Mouse (Mus musculus): ENCODE results near the gene Senp6.

GRCm38 (mm10) chr9:80022821-80023220, 43.9 kb upstream of the Senp6 start:
- TF ChIP-seq POLR2AphosphoS5 (IDR thresholded peaks at IDR 0.05; ENCODE audit: insufficient replicate concordance, low read depth, low read length), result no peak
- no peak for TF ChIP-seq CTCF (IDR thresholded peaks at IDR 0.05; ENCODE audit: low read depth, low read length)
- TF ChIP-seq GATA1 (IDR thresholded peaks at IDR 0.05; ENCODE audit: borderline replicate concordance, low read length), result no peak

Data from G1E (cell line).